Mouse (Mus musculus) right cerebral cortex, postnatal 25 days (tissue): ENCODE data around the gene Iba57.

Source experiments
- DNase-seq: peaks from one replicate; pipeline ENCODE4 v3.0.0; 2022

The Iba57 gene

DNA sequence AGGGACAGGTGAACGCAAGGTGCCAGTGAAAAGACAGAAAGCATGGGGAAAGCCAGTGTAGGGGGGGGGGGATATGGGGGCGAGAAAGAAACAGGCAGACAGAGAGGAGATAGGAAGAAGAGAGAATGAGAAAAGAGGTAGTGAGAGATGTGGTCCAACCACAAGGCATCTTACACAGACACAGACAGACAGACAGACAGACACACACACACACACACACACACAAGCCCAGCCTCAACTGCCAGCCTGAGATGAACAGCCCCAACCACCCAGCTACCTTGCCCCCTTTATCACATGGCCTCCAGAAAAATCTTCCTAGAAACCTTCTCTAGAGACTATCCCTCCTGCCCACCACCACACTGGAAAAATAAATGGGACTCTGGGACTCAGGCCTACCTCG lies 31.5 kb downstream of the Iba57 start:
- no peak for DNase-seq

DNA sequence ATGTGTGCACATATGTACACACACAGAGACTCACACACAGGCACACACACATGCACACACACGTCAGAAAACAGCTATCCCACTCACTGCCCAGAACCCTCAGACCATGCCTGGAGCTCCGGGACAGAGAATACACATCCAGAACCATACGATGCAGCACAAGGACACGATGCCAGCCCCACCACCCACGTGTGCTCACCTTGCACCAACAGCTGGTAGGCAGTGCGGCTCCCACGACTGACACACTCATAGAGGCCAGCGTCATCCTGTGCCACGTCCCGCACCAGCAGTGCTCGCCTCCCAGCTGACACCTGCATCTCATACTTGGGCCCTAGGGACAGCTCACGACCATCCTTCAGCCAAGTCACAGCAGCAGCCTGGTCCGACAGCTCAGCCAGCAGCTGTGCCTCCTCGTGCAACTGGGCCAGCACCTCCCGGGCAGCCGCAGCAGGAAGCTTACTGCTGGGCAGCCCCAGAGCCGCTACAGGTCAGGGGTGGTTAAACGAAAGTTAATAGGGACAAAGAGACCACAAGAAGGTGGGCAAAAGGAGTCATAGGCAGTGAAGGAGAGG lies 32.1 kb downstream of the Iba57 start:
- DNase-seq, result no peak

DNA sequence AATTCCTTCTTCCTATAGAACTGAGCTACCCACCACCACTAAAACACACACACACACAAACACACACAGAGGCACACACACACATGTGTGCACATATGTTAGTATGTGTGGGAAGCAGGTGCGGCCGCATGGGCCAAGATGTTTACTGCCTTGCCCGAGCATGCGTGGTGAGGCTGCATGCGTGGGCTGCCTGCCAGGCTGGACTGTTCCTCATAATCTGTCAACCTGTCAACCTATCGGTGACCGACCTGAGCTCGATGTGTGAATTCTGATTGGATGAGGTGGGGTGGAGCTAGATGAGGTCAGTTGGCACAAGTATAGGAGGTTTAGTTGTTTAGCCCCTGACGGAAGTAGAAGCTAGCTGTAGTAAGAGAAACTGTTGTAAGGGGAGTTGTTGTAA lies 32.8 kb downstream of the Iba57 start:
- DNase-seq, result no peak

DNA sequence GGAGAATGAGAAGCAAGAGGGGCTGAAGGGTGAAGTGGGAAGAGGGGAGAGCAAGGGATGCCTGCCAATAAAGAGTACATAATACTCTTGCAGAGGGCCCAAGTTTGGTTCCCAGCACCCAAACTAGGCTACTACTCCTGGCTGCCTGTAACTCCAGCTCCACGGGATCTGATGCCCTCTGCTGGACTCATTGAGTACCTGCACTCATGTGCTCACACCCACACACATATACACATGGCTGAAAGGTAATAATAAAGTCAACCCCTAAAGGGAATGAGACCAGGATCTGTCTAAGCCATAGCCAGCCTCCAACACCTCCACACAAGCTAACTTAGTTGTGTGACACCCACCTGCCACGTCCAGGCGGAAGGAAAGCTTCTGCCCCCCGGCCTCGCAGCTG lies 57.6 kb downstream of the Iba57 start:
- DNase-seq, result no peak
